Mouse (Mus musculus) neutrophil, adult 59 days (primary cell): ENCODE results near the gene Car4. TPM values are rescaled to one million over a fixed set of nuclear protein-coding genes. Genes with fewer than 3 reads are reported as not detected.

Source experiments
- total RNA-seq, 2 experiments: library from RNA; stranded (reverse); gene quantifications; 1 replicate in 1 of 2; 2 replicates in 1 of 2; pipeline ENCODE4 v1.2.4; 2023

Car4 gene
- total RNA-seq, result not detected

DNA sequence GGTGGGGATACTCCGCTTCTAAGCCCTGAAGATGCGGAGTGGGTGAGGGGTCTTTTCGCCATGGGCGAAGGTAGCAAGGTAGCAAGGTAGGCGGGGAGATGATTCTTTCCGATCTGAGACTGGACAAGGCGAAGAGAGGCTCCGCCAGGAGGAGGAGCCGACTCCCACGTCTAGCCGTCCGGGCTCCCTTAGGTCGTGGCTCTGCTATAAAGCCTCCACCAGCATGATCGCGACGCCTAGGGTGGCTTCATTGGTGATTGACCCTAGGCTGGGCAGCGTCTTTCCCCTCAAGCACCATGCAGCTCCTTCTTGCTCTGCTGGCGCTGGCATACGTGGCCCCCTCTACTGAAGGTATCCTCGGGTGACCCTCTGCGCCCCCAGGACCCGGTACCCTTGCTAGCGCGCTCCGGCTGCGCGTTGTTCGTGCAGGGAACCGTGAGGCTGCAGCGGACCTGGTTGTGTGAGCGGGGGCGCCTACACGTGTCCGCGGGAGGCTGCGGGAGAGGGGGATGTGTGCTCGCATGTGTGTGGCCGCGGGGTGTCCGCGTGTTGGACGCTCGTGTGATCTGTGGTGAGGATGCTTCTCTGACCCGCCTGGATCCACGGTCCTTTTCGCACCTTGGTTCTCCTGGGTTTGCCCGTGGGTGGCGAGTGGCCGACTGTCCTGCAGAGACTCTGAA is at the start of gene Car4:
Gene Car4 (plus strand): TSS at position 196 of the 680 bp plus-strand sequence.

GRCm38 (mm10) chr11:84916053-84916702 is 41.4 kb upstream of the Car4 start, which contains the start of gene Znhit3:
Gene Znhit3 (minus strand): TSS chr11:84916366.

Other genes with a start within 250 kb of the Car4 start
- gene Mrm1, start 138.3 kb upstream of the Car4 start, total RNA-seq, result 1 to 10 TPM; 5.2 to 6.2 TPM
- gene Dhrs11, start 128.8 kb upstream of the Car4 start, total RNA-seq, result 10 to 100 TPM; 25.6 to 31.3 TPM
- gene Ggnbp2, start 87.0 kb upstream of the Car4 start, total RNA-seq, result 100 to 1,000 TPM; 125 to 136 TPM
- 1 to 10 TPM; 1.4 to 2.6 TPM for gene Myo19, start 77.6 kb upstream of the Car4 start, total RNA-seq
- 1 to 10 TPM; 1.4 to 2.8 TPM for gene Pigw, start 77.5 kb upstream of the Car4 start, total RNA-seq
- 10 to 100 TPM in 1 of 2 experiments, 1 to 10 TPM in 1; 9.1 to 11.5 TPM for gene Znhit3, start 41.4 kb upstream of the Car4 start, total RNA-seq
- gene Usp32, start 182.4 kb downstream of the Car4 start, total RNA-seq, result 10 to 100 TPM; 70.1 to 80.8 TPM
- gene 1700125H20Rik, start 212.6 kb downstream of the Car4 start, total RNA-seq, result not detected